Mouse (Mus musculus): ENCODE results near the gene Ccnb3.
"Not testable (repeated sequence)": the region's sequence is repeated elsewhere in the genome, so short reads cannot be mapped to it uniquely, and the experiment has no call there.

Gene Ccnb3

DNA sequence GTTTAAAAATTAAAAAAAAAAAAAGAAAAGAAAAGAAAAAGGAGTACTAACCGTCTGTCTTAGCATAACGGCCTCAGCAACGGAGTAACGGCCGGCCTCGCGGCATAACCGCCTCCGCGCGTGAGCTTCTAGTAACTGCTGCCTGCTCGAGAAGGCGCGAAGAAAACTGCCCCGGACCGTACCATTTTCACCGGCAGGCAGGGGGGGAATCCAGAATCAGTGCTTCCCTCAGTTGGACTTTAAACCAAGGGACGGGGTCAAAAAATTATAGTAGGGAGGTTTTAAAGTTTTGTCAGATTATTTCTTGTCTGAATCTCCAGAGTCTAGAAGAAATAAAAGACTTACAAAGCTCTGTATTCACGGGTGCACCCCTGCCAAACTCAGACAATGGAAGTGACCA lies at the start of gene Ccnb3:
Gene Ccnb3, minus strand, starts transcription at position 101 of the 400 bp plus-strand sequence.
- DNase-seq (ENCODE audit: low spot score), result no peak

DNA sequence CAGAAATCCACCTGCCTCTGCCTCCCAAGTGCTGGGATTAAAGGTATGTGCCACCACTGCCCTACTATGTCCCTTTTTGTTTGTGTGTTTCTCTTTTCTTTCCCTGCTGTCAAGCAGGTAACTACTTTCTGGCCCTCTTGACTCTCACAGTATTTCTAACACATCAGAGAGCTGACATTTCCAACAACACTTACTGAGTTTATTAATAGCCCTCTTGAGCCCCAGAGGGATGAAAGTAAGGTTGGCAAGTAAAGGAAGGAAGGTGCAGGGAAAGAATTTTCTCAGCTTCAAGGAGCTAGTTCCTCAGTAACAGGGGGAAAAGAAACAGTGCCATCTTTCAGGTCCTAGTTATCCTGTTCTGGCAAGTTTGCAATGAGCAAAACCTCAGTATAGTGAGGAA lies 48.9 kb upstream of the Ccnb3 start:
- DNase-seq (ENCODE audit: low spot score), result no peak

DNA sequence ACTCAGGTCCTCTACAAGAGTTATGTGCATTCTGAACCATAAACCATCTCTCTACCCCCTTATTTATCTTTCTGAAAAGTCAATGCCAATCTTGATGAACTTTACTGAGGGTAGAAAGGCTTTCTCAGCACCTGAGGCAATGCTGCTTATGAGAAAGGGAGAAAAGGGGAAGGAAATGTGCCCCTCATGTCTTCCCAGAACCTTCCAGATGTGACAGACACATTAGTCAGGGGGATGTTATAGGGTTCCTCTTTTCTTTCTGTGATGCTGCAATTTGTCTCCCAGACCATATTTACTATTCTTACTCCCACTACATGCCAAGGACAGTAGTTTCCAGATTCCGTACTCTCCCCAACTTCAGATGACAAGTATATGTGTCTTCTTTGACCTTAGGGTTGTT lies 44.5 kb upstream of the Ccnb3 start:
- no peak for DNase-seq (ENCODE audit: low spot score)

DNA sequence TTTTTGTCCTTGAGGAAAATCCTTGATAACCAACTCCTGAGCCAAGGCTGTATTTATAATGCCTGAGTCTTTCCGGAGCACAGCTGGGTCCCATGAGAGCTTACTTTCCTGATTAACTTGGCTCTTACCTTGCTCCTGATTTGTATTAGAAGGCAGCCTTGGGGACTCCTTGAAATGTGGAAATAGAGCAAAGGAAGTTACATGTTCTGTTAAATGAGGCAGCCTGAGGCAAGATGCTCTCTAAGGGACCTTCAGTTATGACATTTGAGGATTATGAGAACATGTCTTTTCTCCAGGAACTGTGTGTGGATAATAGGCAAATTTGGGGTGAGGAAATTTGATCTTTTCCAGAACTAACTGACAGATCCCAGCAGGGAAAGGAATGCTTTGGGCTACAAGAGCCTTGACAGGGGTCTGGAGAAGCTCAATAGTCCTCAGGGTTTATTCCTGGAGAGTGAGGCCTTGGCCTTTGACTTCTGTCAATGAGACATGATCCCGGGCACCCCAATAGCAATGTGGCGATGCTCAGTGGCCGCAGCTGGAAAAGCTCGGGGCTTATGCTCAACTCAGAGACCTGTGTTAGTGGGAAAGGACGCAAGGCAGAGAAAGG lies 38.5 kb upstream of the Ccnb3 start:
- DNase-seq (ENCODE audit: low spot score), result no peak

DNA sequence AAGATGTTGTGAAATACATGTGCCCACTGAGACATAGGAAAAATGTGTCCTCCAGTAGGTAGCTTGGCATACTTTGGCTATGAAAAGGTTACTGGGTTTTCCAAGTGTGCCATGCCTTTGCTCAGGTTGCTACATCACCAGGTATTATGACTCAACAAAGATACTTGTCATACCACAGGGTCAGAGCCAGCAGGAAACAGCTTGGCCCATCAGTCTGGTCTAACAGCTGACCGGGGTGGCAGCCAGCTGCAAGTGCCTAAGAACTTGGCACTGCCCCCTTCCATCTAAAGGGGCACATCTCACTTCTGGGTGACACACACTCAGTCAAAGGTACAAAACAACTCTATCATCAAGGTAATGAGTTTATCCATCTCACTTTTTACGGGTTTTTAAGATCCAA lies 26.6 kb upstream of the Ccnb3 start:
- no peak for DNase-seq (ENCODE audit: low spot score)

DNA sequence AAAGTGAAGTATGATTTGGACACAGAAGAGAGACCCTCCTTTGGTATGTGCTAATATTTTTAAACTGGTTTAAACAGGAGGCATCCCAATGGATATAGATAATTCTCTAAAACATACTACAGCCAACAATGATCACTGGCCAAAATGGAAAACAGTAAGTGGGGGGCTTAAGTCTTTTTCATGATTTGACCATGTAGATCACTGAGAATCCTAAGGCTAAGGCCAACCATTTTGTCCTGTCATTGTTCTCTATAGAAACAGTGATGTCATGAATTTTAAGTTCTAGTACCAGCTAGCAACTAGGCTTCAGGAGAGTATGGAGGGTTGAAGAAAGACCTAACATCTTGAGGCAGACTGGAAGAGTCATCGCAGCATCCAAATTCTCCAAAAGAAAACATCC lies 25.8 kb upstream of the Ccnb3 start, which contains the start of gene Akap4:
Gene Akap4, plus strand, starts transcription at position 301 of the 400 bp plus-strand sequence.
- no peak for DNase-seq (ENCODE audit: low spot score)

DNA sequence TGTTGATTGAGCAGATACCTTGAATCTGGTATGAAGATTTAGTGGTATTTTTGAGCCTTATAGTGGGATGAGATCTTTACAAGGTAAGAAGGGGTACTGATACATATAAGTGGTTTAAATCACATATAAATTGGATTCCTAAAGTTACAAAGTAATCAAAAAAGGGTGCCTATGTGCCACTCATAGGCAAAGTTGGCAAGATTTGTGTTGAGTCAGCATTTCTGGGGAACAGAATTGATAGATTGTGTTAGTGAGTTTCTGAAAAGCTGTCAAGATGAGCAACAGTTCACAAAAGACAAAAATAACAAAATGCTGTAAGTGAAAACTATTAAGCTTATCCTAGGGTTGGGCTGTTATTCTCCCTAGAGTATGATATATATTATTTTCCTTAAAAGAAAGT lies 22.7 kb upstream of the Ccnb3 start:
- no peak for DNase-seq (ENCODE audit: low spot score)

DNA sequence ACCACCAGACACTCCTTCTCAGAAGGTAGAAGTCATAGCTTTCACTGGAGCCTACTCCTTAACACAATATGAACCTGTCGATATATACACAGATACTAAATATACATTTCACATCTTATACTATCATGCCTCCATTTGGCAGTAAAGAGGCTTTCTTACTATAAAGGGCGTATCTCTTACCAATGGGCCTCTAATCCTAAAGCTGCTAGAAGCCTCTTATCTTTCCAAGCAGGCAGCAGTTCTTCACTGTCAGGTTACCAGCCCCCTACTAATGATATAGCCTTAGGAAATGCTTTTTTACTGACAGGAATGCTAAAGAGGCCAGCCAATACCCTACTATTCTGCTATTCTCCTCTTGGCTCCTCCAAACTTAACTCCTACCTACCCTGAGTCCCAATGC lies 16.2 kb upstream of the Ccnb3 start:
- no peak for DNase-seq (ENCODE audit: low spot score)

DNA sequence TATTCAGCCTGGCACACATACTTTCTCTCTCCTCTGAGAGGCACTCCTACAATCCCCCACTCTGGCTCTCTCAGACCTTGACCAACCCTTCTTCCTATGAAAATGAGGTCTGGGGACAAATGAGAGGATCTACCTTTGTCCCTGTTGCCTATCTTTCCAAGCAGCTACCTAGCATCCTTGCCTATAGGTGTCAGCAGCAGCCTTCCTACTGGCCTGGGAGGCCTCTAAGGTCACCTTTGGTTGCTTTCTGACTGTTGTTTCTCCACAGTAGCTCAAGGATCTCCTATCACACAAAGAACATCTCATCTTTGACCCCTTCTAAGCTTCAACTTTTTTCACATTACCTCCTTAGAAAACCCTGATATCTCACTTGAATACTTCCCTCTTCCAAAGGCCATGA lies 15.6 kb upstream of the Ccnb3 start:
- DNase-seq (ENCODE audit: low spot score), result no peak

DNA sequence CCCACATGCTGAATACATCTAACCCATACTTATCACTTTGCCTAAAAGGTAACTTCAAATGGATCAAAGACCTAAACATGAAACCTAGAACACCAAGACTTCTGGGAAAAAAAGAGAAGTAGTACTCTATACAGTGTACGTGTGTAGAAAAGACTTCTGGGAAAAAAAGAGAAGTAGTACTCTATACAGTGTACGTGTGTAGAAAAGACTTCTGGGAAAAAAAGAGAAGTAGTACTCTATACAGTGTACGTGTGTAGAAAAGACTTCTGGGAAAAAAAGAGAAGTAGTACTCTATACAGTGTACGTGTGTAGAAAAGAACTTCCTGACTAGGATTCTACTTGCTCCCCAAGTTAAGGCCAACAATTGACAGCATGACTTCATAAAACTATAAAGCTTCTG lies 57.5 kb downstream of the Ccnb3 start:
- not testable (repeated sequence) for DNase-seq (ENCODE audit: low spot score)

DNA sequence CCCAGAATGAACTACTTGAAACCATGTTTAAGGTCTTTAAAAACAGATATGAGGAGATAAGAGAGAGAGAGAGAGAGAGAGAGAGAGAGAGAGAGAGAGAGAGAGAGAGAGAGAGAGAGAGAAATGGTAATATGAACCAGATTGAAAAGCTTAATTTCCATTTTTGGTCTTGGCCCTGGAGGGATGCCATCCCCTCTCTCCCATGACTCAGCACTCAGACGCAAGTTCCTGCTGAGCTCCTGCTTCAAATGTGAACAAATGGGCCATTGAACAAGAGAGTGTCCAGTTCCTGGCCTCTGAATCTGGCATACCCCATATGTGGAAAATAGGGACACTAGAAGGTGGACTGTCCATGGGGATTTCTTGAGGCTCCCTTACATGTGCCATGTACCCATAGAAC lies 69.5 kb downstream of the Ccnb3 start:
- DNase-seq (ENCODE audit: low spot score), result no peak

DNA sequence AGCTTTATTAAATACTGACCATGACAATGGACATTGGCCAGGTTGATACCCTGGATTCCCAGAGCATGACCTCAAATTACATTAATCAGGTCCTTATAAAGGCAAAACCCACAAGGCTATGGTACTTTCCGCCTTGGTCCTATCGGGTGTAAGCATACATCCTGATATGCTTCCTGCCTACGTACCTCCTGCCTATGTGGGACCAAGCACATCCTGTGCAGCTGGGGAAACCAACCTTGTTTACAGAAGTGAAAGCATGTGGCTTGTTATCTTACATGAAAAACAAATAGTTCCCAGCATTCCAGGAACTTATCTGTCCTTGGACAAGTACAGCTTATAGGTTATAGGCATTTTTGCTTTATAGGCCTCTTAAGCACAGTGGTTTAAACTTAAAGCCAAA lies 72.8 kb downstream of the Ccnb3 start:
- no peak for DNase-seq (ENCODE audit: low spot score)

Measured in ovary, postnatal 36 days (tissue).